Mouse (Mus musculus) forebrain, embryonic 16.5 days (tissue): ENCODE data around the gene Rcn2. TPM values are rescaled to one million over a fixed set of nuclear protein-coding genes. Genes with fewer than 3 reads are reported as not detected.
"Not testable (repeated sequence)": the region's sequence is repeated elsewhere in the genome, so short reads cannot be mapped to it uniquely, and the experiment has no call there.

Experiments
- ATAC-seq: fragments of 200-750 bp; cut with Nextera tagmentation; 2 replicates; pipeline ENCODE4 v1.8.0; 2017; ENCODE audit warnings: mild to moderate bottlenecking, moderate library complexity
- H3K27ac ChIP-seq: fragments of 300-500 bp; sonication (generic); 2 replicates; pipeline ENCODE4 v1.5.1; 2014; ENCODE audit warnings: low read length, control low read depth
- H3K27me3 ChIP-seq: fragments of 300-500 bp; sonication (generic); replicated peaks from 2 replicates; pipeline ENCODE4 v1.6.1; 2014; ENCODE audit warnings: low read length; ENCODE audit not compliant: control insufficient read depth, insufficient read depth
- H3K36me3 ChIP-seq: fragments of 300-500 bp; sonication (generic); 2 replicates; pipeline ENCODE4 v1.6.1; 2014; ENCODE audit not compliant: control insufficient read depth, insufficient read depth
- H3K4me1 ChIP-seq: fragments of 300-500 bp; sonication (generic); replicated peaks from 2 replicates; pipeline ENCODE4 v1.6.1; 2014; ENCODE audit warnings: low read length; ENCODE audit not compliant: control insufficient read depth, insufficient read depth
- H3K4me2 ChIP-seq: fragments of 300-500 bp; sonication (generic); 2 replicates; pipeline ENCODE4 v1.6.1; 2014; ENCODE audit warnings: mild to moderate bottlenecking, low read length, control low read depth
- H3K4me3 ChIP-seq: fragments of 300-500 bp; sonication (generic); replicated peaks from 2 replicates; pipeline ENCODE4 v1.5.1; 2014; ENCODE audit warnings: mild to moderate bottlenecking, low read length, control low read depth
- H3K9ac ChIP-seq: fragments of 300-500 bp; sonication (generic); replicated peaks from 2 replicates; pipeline ENCODE4 v1.6.1; 2014; ENCODE audit warnings: low read depth, low read length, control low read depth
- H3K9me3 ChIP-seq: fragments of 300-500 bp; sonication (generic); 2 replicates; pipeline ENCODE4 v1.6.1; 2016; ENCODE audit warnings: low read length; ENCODE audit not compliant: control insufficient read depth
- WGBS: fragments of 180-500 bp; shearing (Covaris S2); extraction: QIAGEN DNeasy Blood & Tissue Kit; methylation state at CpG from one replicate; pipeline ENCODE4 v1.1.7; 2014; 5-methylcytosine and 5-hydroxymethylcytosine counted together
- polyA plus RNA-seq: library from polyadenylated mRNA; unstranded; fragments of >200 nt; fragmentation: Nextera tagmentation; extraction: Ambion mirVana; gene quantifications from 2 replicates; pipeline ENCODE4 v1.2.1, GENCODE M21; 2015

Gene Rcn2
- 268 and 301 TPM in 2 replicates for polyA plus RNA-seq

DNA sequence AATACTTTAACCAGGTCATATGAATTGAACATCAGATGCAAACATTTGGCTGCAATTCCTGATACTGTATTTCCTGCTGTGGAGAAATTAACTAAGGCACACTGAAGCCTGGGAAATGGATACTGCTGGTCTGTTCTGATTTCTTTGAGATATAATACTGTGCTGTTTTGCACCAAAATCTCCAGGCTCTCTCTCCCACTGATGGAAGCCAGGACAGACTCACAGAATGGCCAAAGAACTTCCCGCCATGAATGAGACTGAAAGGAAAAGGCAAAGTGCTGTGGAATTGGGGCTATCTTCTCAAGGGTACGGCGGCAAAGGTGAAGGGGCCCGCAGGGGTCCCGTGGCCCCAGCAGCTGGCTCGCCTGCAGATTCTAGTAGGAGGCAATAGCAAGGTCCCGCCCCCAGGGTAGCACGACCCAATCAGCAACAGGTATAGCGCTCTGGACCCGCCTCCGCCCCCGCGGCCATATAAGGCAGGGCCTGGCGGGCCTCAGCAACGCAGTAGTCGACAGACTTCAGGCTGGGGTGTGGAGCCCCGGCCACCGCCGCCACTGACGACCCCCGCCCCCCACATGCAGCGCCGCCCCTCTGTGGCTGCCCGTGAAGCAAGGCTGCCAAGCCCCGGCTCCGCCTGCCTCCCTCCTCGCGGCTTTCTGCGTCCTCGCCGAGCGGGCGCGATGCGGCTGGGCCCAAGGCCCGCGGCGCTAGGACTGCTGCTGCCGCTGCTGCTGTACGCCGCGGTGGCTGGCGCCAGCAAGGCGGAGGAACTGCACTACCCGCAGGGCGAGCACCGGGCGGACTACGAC, at the start of gene Rcn2:
Gene Rcn2 (plus strand): TSS at position 474 of the 809 bp plus-strand sequence.
- WGBS = 0% methylated on average over 48 of the region's 49 CpGs
- Histone ChIP-seq H3K36me3 (peaks cover 15% of the 10 kb centered on the region), H3K4me2 (peak within 1 kb of the TSS; percentile 84), H3K27me3 (no peaks in the 10 kb centered on the region), H3K9ac (peak within 1 kb of the TSS; percentile 100), H3K4me3 (peak within 1 kb of the TSS; percentile 92), H3K4me1 (peaks cover 13% of the 10 kb centered on the region), H3K27ac (peak within 1 kb of the TSS; percentile 97), H3K9me3 (0 out of 2 replicates have a peak, but pooled peaks cover 2% of the 10 kb centered on the region)
- ATAC-seq = peak; percentile 99

GRCm38 (mm10) chr9:56004679-56005078, 37.0 kb upstream of the Rcn2 start:
- H3K27ac ChIP-seq, H3K9ac ChIP-seq, H3K9me3 ChIP-seq, H3K36me3 ChIP-seq, H3K27me3 ChIP-seq, H3K4me3 ChIP-seq, H3K4me1 ChIP-seq, ATAC-seq, H3K4me2 ChIP-seq: not testable (repeated sequence)
- WGBS = no CpG with 5 or more reads among the region's 2 CpGs

GRCm38 (mm10) chr9:56010450-56010849, 31.2 kb upstream of the Rcn2 start, which contains the start of gene 4930563M21Rik:
4930563M21Rik (minus strand) TSS chr9:56010550.
- Histone ChIP-seq H3K4me3 (no peak within 1 kb of the TSS), H3K9me3 (no peaks in the 10 kb centered on the region), H3K27ac (no peak within 1 kb of the TSS), H3K9ac (no peak within 1 kb of the TSS), H3K36me3 (no peaks in the 10 kb centered on the region), H3K27me3 (no peaks in the 10 kb centered on the region), H3K4me1 (no peaks in the 10 kb centered on the region), H3K4me2 (no peak within 1 kb of the TSS)
- ATAC-seq = no peak
- 85% methylated on average over 4 of the region's 4 CpGs for WGBS

- Histone ChIP-seq H3K9me3 (no peaks in the 10 kb centered on the region), H3K27me3 (no peaks in the 10 kb centered on the region), H3K4me3 (no peak overlapping the region), H3K27ac (no peak overlapping the region), H3K4me1 (no peaks in the 10 kb centered on the region), H3K36me3 (no peaks in the 10 kb centered on the region), H3K9ac (no peak overlapping the region), H3K4me2 (no peak overlapping the region)
- 63% methylated on average over 2 of the region's 2 CpGs for WGBS
- ATAC-seq = no peak
These were observed 16.9 kb upstream of the Rcn2 start for GRCm38 (mm10) chr9:56024772-56025171.

- no peak for ATAC-seq
- H3K4me3 ChIP-seq = no peak overlapping the region
- 87% methylated on average over 16 of the region's 16 CpGs for WGBS
- H3K27ac ChIP-seq = no peak overlapping the region
- no peaks in the 10 kb centered on the region for H3K4me1 ChIP-seq
- H3K9me3 ChIP-seq = no peaks in the 10 kb centered on the region
- H3K9ac ChIP-seq = no peak overlapping the region
- no peaks in the 10 kb centered on the region for H3K36me3 ChIP-seq
- no peak overlapping the region for H3K4me2 ChIP-seq
- H3K27me3 ChIP-seq = no peaks in the 10 kb centered on the region
These were observed 14.4 kb upstream of the Rcn2 start for GRCm38 (mm10) chr9:56027292-56027691.

- Histone ChIP-seq H3K36me3 (no peaks in the 10 kb centered on the region), H3K27me3 (no peaks in the 10 kb centered on the region), H3K4me2 (no peak overlapping the region), H3K4me1 (no peaks in the 10 kb centered on the region), H3K27ac (no peak overlapping the region), H3K4me3 (no peak overlapping the region), H3K9ac (no peak overlapping the region), H3K9me3 (no peaks in the 10 kb centered on the region)
- WGBS = 74% methylated on average over 3 of the region's 3 CpGs
- no peak for ATAC-seq
These were observed 9.4 kb upstream of the Rcn2 start for GRCm38 (mm10) chr9:56032219-56032618.

GRCm38 (mm10) chr9:56042181-56042621, 556 bp downstream of the Rcn2 start:
- Histone ChIP-seq H3K9me3 (0 out of 2 replicates have a peak, but pooled peaks cover 2% of the 10 kb centered on the region), H3K4me1 (peaks cover 13% of the 10 kb centered on the region), H3K4me2 (peak overlapping the region; percentile 84), H3K27ac (peak overlapping the region; percentile 97), H3K9ac (peak overlapping the region; percentile 100), H3K36me3 (peaks cover 15% of the 10 kb centered on the region), H3K4me3 (peak overlapping the region; percentile 92), H3K27me3 (no peaks in the 10 kb centered on the region)
- ATAC-seq = no peak; the same call in 1 of the 2 replicates
- under 1% methylated on average over 16 of the region's 16 CpGs for whole genome bisulfite sequencing

DNA sequence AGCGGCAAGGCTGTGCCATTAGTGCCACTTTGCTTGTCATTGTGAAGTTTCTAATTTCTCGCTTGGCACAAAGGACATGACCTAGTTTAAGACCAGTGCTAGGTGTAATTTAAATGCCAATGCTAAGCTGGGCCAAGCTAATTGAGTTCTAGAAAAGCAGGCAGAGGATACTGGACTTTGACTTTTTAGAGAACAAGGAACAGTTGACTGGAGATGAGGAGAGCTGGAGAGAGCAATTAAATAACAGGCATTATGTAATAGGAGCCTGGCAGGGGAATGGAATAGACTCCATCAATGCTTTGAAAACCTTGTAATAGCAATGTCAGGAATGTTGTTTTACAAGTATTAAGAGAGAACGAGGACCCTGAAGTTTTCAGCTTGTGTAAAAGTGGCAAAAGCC, 12.2 kb downstream of the Rcn2 start:
- no peak overlapping the region for H3K4me2 ChIP-seq
- 46% methylated on average over 3 of the region's 3 CpGs for WGBS
- no peak overlapping the region for H3K27ac ChIP-seq
- no peak overlapping the region for H3K9ac ChIP-seq
- H3K4me3 ChIP-seq = no peak overlapping the region
- no peaks in the 10 kb centered on the region for H3K27me3 ChIP-seq
- ATAC-seq = no peak
- H3K9me3 ChIP-seq = no peaks in the 10 kb centered on the region
- no peaks in the 10 kb centered on the region; the same call in 1 of the 2 replicates for H3K4me1 ChIP-seq
- H3K36me3 ChIP-seq = peaks cover 25% of the 10 kb centered on the region

- Histone ChIP-seq H3K9ac (no peak overlapping the region), H3K4me1 (no peaks in the 10 kb centered on the region; the same call in 1 of the 2 replicates), H3K27ac (no peak overlapping the region), H3K9me3 (no peaks in the 10 kb centered on the region), H3K4me3 (no peak overlapping the region), H3K36me3 (peaks cover 43% of the 10 kb centered on the region), H3K27me3 (no peaks in the 10 kb centered on the region), H3K4me2 (no peak overlapping the region)
- WGBS = 90% methylated on average over 6 of the region's 6 CpGs
- ATAC-seq = no peak
These were observed 14.5 kb downstream of the Rcn2 start for GRCm38 (mm10) chr9:56056147-56056546.
